Mouse (Mus musculus): ENCODE measurements around the gene Rnf19b.

GRCm38 (mm10) chr4:129081939-129082338, 23.9 kb downstream of the Rnf19b start:
- TF ChIP-seq CTCF (IDR thresholded peaks at IDR 0.05; ENCODE audit: low read depth, low read length), result no peak
- no peak for TF ChIP-seq POLR2A (IDR thresholded peaks at IDR 0.05; ENCODE audit: extremely low read depth, insufficient read depth, low read length)

Data from liver, adult 2 months (tissue).